Mouse (Mus musculus) cerebellum, adult 8-10 months (tissue): ENCODE results near the gene Slco1a6.
"Not testable (repeated sequence)": the region's sequence is repeated elsewhere in the genome, so short reads cannot be mapped to it uniquely, and the experiment has no call there.

Source experiments
- DNase-seq: peaks from one replicate; pipeline ENCODE4 v3.0.0; 2022

Gene Slco1a6

DNA sequence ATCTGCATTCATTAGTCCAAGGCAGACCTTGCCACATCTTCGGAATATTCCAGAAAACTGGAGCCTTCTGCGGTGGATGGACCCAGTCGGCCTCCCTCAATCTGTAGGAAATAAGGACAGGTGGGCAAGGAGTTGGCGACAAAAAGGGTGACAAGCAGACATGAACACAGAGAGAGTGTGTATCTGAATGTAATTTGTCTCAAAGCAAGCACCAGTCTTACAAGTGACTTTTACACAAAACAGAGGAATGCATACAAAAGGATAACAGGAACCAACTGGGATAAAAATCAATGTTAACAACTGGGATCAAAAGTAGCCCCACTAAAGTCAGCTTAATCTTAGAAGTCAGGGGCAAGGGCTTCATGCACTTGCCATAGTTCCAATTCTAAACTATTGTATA, at the start of gene Slco1a6:
TSS of gene Slco1a6 (minus strand) at position 101 of the 400 bp plus-strand sequence.
- DNase-seq: no peak

DNA sequence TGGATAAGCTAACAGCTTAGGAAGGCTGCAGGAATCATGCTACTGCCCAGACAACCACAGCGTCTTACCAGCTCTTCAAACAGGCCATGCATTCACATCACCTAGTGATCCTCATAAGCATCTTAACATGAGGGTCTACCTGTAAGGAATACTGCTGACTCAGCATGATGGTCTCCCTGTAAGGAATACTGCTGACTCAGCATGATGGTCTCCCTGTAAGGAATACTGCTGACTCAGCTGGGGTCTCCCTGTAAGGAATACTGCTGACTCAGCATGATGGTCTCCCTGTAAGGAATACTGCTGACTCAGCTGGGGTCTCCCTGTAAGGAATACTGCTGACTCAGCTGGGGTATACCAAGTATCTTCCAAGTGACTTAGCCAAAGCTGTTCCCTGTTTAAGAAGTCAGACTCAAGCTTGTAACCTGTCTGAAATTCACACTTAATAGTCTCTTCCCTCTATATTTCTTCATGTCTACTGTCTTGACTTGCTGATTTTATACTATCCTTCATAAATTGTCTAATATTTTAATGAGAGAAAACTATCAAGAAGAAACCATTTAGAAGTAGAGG, 42.5 kb upstream of the Slco1a6 start:
- DNase-seq: not testable (repeated sequence)

DNA sequence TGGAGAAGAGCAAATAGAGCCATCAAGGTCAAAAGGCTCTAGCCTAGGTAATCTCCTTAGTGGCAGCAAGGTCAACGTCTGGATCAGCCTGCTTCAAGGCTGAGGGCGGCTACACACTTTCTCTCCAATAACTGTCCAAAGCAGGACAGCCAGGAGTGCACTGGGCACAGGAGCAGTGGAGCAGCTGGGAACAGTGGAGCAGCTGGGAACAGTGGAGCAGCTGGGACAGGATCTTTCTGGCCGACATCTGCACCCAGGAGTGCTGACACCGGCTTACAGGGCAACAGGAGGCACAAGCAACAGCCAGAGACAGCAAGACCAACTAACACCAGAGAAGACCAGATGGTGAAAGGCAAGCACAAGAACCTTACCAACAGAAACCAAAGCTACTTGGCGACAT, 36.7 kb upstream of the Slco1a6 start:
- no peak for DNase-seq

DNA sequence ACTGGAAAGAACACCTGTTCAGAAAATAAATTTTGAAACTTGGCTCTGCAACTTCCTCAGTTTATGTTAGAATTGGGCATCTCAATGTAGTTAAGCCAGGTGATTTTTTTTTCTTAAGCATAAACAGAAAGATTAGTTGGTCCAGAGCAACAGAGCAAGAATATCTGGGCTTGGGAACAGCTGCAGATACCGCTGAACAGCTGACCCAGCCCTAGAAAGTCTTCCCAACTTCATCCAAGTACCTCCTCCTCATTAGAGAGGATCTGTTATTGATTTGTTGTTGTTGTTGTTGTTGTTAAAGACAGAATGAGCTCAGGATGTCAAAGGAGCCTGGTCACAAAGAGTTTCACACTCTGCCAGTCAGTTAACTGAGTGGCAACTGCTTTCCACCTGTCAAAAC, 31.1 kb upstream of the Slco1a6 start:
- DNase-seq: no peak

DNA sequence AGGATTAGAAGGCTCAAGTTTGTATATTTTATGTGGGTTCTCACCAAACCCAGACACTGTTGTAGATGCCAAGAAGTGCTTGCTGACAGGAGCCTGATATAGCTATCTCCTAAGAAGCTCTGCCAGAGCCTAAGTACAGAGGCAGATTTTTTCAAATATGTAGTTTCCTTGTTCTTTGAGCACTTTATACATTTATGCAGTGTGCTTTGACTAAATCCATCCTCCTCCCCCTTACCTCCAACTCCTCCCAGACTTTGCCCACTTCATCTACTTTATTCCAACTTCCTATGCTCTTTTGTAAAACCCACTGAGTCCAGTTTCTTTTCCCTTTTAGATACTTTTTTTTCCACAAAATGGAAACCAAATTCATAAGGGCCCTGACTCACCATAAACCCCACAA, 11.8 kb upstream of the Slco1a6 start:
- DNase-seq: no peak

DNA sequence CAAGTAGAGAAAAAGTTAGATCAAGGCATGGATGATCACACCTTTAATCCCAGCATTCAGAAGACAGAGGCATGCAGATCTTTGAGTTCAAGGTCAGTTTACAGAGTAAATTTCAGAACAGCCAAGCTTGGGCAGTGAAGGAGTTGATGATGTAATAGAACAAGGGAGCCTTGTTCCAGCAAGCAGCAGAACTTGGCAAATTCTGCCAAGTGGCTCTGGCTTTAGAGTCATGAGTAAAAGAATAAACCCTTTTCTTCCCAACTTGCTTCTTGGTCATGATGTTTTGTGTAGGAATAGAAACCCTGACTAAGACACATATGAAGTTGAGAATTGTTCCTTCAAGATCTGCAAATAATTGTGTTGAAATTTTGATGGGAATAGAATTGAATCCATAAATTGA, 3.5 kb upstream of the Slco1a6 start:
- DNase-seq: no peak

DNA sequence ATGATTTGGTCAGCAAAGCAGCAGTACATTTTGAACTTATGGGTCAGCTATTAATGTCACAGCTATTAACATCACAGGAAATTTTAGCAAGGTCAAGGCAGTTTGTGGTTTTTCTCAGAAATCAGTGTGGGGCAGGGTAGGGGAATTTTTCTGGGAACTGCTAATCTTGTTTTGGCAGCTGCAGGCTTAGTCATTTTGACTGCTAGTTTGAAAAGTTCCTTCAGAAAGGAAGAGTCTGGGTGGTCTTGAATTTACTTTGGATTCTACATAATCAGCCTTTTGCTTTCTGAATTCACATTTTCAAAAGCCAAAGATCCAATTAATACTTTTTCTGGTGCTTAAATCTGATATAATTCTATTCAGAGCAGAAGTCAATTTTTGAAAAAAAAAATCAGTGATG, 1.4 kb upstream of the Slco1a6 start:
- DNase-seq: no peak

DNA sequence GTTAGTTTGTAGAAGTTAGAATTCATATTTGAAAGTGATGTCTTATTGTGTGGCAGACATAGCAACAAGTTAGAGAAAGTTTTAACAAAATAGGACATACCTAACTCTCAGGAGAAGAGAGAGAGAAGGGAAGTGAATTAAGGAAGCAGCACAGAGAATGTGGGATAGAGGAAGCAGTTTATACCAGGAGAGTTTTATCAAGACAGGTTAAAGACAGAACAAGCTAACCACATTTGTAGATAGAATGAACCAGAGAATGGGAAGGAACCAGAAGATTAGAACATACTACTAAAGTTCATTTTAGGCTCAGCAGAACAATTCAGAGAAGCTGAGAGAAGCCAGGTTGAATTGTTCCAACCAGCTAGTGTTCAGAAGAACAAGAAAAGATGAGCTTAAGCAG, 7.8 kb downstream of the Slco1a6 start:
- no peak for DNase-seq

DNA sequence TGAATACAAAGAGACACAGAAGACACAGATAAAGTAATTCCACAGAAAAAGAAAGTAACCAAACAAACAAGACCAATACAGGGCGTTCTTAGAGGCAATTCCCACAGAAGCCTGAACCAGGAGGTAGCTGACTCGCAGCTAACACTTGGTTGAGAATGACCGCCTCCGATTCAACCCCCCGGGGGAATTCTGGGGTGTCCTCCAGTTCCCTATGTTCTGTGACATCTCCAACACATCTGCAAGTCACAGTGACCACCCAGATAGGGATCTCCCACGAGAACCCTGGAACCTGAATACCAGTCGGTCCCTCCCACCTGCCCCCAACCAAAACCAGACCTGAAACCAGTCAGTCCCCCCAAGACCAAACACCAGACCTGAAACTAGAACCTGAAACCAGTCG, 14.1 kb downstream of the Slco1a6 start:
- no peak for DNase-seq

DNA sequence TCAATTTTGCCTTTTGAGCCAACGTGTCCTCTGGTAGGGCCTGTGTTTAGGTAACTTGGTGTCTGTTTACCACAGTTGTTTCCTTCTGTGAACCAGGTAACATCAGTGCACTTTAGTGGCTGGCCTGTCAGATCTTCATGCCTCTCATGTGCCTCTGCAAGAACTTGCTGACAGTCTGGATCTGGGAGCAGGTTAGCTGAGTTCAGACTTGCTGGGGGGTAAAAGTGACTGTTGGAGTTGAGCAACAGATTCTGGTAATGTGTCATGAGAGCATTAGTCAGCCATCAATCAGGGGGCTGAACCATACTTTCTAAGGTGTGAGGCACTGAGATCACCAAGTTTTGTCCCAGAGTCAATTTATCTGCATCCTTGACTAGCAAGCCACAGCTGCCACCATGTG, 16.4 kb downstream of the Slco1a6 start:
- DNase-seq: no peak

DNA sequence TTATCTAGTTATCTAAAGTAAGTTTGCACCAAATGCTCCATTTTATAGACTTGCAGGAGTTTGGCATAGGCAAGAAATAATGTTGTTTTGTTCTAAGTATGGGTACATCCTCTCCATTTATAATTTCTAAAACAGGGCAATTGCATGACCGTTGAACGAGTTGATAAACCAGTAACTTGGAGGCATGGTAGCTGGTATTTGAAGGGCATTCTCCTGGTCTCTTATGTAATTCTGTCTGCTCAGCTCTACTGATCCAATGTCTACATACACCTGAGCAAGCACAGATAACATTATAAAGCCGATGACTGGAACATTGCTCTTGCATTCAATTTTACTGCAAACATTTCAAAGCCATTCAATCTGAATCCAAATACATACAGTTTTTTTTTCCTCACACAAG, 20.9 kb downstream of the Slco1a6 start:
- DNase-seq: no peak

DNA sequence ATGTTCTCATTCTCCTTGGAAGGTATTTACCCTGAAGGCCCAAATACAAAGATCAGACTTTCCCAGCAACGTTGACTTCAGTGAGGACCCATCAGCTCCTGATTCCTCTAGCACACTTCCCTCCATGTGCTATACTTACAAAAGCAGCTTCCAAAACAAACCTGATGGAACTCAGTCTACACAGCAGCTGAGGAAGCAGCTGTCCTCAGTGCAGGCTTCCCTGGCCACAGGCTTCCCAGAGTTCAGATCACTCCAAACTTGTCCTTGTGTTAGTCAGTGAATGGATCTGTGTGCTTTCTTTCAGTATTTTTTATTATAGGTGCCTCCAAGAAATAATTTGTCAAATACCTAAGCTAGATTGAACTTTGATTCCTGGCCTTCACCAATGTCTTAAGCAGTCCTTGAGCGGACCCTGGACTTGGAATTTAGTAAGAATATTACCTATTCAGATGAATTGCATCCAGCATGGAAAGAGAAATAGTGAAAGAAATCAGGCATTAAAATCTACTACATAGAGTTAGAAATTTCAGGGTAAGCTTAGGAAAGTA, 22.4 kb downstream of the Slco1a6 start:
- DNase-seq: no peak

DNA sequence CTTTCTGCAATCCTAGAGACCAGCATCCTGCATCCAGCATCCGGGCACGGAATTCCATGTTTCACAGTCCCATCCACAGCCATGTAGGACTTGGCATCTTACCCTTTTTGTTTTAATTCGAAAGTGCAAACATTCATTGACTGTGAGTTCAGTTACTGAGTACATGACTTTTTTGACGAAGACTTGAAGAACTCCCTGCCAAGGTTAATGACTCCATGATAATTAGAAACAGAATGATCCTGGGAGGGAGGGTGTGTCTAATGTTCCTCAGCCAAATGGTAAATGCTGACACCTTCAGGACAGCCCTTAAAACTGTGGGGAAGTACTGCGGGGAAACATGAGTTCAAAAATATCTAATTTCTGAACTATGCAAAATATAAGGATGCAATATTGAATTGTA, 44.9 kb downstream of the Slco1a6 start:
- no peak for DNase-seq

DNA sequence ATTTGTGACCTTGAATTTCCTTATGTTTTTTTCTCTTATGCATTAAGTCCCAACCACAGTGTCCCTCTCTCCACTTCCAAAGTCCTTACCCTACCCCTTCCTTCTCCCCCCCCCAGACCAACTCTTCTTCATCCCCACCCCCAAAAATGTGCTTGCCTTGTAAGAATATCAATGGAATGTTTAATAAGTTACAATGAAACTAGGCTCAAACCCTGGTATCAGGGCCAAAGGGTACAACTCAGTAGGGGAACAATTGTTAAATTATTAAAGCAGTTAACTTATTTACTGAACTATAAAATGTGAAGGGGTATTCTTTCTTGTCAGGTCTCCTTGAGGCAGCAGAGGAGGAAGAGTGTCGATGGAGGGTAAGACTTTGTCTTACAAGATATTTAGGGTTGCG, 47.1 kb downstream of the Slco1a6 start:
- no peak for DNase-seq

DNA sequence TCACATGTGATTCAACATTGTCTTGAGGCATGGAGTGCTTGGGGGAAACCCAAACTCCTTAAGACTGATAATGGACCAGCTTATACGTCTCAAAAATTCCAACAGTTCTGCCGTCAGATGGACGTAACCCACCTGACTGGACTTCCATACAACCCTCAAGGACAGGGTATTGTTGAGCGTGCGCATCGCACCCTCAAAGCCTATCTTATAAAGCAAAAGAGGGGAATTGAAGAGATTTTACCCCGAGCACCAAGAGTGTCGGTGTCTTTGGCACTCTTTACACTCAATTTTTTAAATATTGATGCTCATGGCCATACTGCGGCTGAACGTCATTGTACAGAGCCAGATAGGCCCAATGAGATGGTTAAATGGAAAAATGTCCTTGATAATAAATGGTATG, 54.2 kb downstream of the Slco1a6 start:
- DNase-seq: peak; percentile 17

DNA sequence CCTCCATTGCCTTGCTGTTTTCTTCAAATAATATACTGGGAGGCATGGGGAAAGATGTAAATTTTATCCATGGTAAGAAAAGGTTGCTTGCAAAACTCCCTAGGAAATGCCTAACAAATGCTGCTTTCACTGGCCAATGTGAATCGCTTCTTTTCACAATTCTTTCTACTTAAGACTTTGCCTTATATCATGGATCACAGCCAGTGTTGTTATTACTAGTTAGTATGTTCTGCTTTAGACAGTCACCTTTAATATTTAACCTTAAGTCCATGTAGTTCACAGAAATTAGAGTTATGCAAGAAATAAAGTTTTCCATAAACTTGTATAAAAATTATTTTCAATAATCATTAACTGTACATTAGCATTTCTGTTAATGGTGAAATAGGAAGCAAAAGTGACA, 60.0 kb downstream of the Slco1a6 start:
- DNase-seq: no peak

DNA sequence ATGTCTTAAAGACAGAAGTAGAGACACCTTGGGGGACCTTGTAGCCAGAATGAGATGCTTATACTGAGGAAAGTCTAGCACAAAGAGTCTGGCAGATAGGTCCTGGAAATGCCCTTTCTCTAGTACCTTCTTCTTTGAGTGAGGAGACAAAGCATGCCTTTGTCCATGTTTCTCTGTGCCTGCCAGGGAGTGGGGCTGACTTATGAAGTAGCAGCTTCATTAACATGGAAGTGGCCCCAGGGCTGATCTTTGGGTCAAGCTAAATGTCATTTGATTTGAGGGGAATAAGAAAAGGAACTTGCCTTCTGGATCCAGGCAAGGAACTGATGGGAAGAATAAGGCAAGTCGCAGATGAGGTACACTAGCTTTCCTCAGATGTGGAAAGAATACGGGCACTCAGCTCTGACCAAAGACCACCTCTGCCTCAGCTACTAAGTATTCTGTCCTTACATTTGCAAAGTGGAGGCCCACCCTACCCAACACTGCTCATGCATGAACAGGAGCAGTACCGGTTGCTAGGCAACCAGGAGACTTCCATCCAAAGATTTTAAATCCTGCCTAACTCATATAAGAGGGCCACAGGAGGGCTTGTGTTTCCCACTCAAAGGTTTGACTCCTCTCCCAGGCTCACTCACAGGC, 96.5 kb downstream of the Slco1a6 start:
- DNase-seq: no peak

DNA sequence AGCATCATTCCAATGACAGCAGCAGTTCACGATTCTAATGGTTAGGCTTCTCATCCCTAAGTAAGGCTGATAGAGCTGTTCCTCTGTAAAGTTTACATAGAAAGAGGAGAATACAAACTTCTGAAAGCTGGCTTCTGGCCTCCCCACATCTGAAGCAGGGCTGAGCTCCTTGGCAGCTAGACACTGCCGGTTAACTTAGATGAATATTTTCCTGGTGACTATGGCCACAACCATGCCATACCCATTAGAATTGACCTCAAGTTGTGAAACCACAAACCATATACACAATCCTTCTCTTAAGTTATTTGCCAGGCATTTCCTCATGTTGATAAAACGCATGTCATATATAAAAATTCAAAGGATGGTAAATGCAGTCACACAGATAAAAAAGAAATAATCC, 117.2 kb downstream of the Slco1a6 start:
- DNase-seq: no peak

DNA sequence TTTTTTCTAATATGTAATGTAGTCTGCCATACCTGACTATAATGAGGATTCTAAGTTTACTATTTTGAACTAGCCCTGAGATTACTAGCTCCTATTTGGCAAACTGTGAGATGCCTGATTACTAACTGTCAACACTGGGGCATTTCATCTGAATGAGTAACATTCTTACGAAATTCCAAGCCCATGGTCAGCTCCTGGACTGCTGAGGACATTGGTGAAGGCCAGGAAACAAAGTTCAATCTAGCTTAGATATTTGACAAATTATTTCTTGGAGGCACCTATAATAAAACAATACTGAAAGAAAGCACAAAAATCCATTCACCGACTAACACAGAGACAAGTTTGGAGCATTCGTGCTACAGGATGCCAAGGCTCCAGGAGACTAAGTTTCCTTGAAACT, 150.0 kb downstream of the Slco1a6 start:
- DNase-seq: not testable (repeated sequence)

DNA sequence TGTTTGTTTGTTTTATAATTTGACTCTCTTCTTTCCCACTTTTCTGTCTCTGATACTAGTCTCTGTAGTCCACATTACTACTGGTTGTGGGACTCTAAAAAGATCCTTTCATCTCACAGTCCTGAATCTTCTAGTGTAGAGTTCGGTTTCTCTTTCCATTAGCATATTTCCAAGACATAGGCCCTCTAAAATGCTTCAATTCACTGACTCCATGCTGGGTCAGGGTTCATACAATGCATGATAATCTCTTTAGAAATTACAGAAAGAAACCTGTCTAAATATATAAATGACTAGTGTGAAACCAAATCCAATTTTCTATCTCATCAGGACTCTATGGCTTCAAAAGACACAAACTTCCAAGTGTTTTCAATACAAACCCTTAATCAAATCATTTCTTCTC, 160.6 kb downstream of the Slco1a6 start:
- no peak for DNase-seq

DNA sequence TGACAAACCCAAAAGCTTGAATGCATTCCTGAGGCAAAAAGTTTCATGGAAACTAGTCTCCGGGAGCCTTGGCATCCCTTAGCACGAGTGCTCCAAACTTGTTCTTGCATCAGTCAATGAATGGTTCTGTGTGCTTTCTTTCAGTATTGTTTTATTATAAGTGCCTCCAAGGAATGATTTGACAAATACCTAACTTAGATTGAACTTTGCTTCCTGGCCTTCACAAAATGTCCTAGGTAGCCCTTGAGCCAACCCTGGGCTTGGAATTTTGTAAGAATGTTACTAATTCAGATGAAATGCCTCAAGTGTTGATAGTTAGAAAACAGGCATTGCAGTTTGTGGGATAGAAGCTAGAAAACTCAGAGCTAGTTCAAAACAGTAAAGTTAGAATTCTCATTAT, 162.6 kb downstream of the Slco1a6 start:
- DNase-seq: no peak

DNA sequence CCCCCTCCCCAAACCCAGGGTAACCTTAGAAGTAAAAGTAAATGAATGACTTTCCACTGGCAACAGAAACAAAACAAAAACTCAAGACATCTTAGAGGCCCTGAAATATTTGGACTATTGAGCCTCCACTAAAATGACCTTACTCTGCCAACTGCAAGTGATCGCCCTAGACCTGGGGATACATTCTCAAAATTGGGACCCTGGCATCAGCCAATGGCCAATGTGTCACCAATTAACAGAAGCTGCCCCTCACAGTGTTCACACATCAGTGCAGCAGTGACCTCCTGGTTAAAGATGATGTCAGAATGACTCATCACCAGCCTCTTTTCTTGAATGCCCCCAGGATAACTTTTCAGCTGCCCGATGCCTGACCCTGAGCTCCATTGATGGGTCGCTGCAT, 166.4 kb downstream of the Slco1a6 start:
- no peak for DNase-seq

DNA sequence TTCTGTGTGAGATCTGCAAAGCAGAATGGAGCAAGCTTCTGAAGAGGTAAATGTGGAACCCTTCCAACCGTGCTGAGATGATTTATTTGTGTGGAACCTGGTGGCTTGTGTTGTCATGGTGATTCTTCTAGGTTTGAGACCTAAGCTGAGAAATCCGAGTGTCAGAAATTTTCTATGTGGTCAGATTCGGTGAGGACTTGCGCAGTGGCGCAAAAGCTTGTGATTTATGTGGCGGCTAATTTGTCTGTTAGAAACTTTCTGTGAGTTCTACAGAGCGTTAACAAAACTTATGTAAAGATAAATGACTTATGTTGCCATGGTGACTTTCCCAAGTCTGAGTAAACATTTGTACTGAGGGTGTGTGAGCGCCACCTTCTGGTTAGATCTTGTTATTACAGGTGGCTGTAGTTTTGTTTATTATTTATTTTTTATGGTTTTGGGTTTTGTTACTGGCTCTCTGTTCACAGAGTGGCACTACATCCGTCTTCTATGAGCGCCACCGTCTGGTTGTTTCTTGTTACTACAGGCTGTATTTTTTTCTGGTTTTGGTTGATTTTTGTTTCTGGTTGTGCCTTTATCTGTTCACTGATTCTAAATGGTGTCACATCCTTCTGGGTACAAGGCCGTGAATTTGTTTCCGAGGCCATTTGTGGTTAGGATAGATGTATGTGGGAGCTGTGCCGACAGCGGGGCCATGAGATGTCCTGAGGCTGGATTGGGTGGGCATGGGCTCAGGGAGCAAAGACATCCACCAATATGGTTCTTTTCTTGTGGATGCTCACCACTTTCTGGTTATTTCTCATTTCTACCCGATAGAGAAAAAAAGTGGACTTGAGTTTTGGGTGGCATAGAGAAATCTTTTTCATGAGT, 167.8 kb downstream of the Slco1a6 start:
- DNase-seq: no peak

DNA sequence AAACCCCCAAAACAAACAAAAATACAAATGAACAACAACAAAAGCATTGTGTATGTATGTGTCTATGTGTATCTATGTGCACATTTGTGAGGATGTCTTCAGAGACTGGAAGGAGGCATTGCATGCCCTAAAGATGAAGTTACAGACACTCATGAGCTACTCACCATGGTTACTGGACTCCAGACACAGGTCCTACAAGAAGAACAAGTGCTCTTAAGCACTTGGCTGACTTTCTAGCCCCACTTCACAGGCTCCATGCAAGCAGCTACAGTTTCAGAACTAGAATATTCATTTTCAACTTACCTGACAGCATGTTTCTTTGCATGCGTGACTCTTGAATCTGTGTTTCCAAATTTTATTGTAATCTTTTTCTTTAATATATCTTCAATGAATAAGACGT, 172.6 kb downstream of the Slco1a6 start:
- no peak for DNase-seq
